Mouse (Mus musculus): ENCODE measurements around the gene Foxp3. TPM values are rescaled to one million over a fixed set of nuclear protein-coding genes. Genes with fewer than 3 reads are reported as not detected.

Gene Foxp3
- total RNA-seq, 2 experiments from 2014 or later = 0.10 TPM; not detected in 1

- no peak overlapping the region for H3K27ac ChIP-seq
- no peak for DNase-seq (ENCODE audit: low spot score in 2 of 2)
- no peak overlapping the region for H3K4me3 ChIP-seq
- TF ChIP-seq CTCF (conservative IDR thresholded peaks at IDR 0.05) = no peak
Observed at GRCm38 (mm10) chrX:7583881-7584280, 10.4 kb downstream of the Foxp3 start.

GRCm38 (mm10) chrX:7586356-7586755 is 12.9 kb downstream of the Foxp3 start:
- TF ChIP-seq CTCF (conservative IDR thresholded peaks at IDR 0.05) = no peak
- Histone ChIP-seq H3K27ac (no peak overlapping the region), H3K4me3 (no peak overlapping the region)
- no peak for DNase-seq (ENCODE audit: low spot score in 2 of 2)

GRCm38 (mm10) chrX:7595371-7595770 is 21.9 kb downstream of the Foxp3 start:
- H3K4me3 ChIP-seq = no peak overlapping the region
- TF ChIP-seq CTCF (conservative IDR thresholded peaks at IDR 0.05) = no peak
- H3K27ac ChIP-seq = no peak overlapping the region
- no peak for DNase-seq (ENCODE audit: low spot score in 2 of 2)

GRCm38 (mm10) chrX:7604004-7604403 is 30.6 kb downstream of the Foxp3 start:
- no peak for TF ChIP-seq CTCF (conservative IDR thresholded peaks at IDR 0.05)
- no peak overlapping the region for H3K27ac ChIP-seq
- no peak for DNase-seq (ENCODE audit: low spot score in 2 of 2)
- peak overlapping the region; percentile 65; the same call in 1 of the 2 replicates for H3K4me3 ChIP-seq

- TF ChIP-seq CTCF (conservative IDR thresholded peaks at IDR 0.05) = no peak
- DNase-seq (ENCODE audit: low spot score in 2 of 2) = peak; percentile 75 to 84
- peak within 1 kb of the TSS; percentile 65 for H3K4me3 ChIP-seq
- H3K27ac ChIP-seq = peak within 1 kb of the TSS; percentile 88
Observed at GRCm38 (mm10) chrX:7604879-7605574, 31.6 kb downstream of the Foxp3 start, which contains the start of gene Ccdc22. Gene Ccdc22 (minus strand): TSS chrX:7605517.

- no peak for DNase-seq (ENCODE audit: low spot score in 2 of 2)
- no peak for TF ChIP-seq CTCF (conservative IDR thresholded peaks at IDR 0.05)
- Histone ChIP-seq H3K4me3 (peak overlapping the region; percentile 65; the same call in 1 of the 2 replicates), H3K27ac (peak overlapping the region; percentile 88; the same call in 1 of the 2 replicates)
Observed at GRCm38 (mm10) chrX:7605575-7605941, 32.1 kb downstream of the Foxp3 start.

GRCm38 (mm10) chrX:7606783-7607182 is 33.3 kb downstream of the Foxp3 start, which contains the start of gene Cacna1f:
Gene Cacna1f (plus strand): TSS chrX:7607083.
- no peak for DNase-seq (ENCODE audit: low spot score in 2 of 2)
- Histone ChIP-seq H3K27ac (no peak within 1 kb of the TSS), H3K4me3 (no peak within 1 kb of the TSS)
- no peak for TF ChIP-seq CTCF (conservative IDR thresholded peaks at IDR 0.05)

GRCm38 (mm10) chrX:7610035-7610434 is 36.6 kb downstream of the Foxp3 start:
- Histone ChIP-seq H3K4me3 (peak overlapping the region; percentile 59), H3K27ac (peak overlapping the region; percentile 75)
- peak in 1 of 2 experiments; percentile 6 for DNase-seq (ENCODE audit: low spot score in 2 of 2)
- TF ChIP-seq CTCF (conservative IDR thresholded peaks at IDR 0.05) = no peak

- peak in 1 of 2 experiments; percentile 7 for DNase-seq (ENCODE audit: low spot score in 2 of 2)
- H3K27ac ChIP-seq = peak overlapping the region; percentile 75
- peak overlapping the region; percentile 59 for H3K4me3 ChIP-seq
- TF ChIP-seq CTCF (conservative IDR thresholded peaks at IDR 0.05) = no peak
Observed at GRCm38 (mm10) chrX:7610536-7611258, 37.3 kb downstream of the Foxp3 start.

- no peak overlapping the region for H3K4me3 ChIP-seq
- H3K27ac ChIP-seq = no peak overlapping the region
- TF ChIP-seq CTCF (conservative IDR thresholded peaks at IDR 0.05) = no peak
- DNase-seq (ENCODE audit: low spot score in 2 of 2) = no peak
Observed at GRCm38 (mm10) chrX:7617889-7618551, 44.6 kb downstream of the Foxp3 start.

GRCm38 (mm10) chrX:7632560-7632959 is 59.1 kb downstream of the Foxp3 start:
- Histone ChIP-seq H3K4me3 (no peak overlapping the region), H3K27ac (no peak overlapping the region)
- no peak for DNase-seq (ENCODE audit: low spot score in 2 of 2)
- TF ChIP-seq CTCF (conservative IDR thresholded peaks at IDR 0.05) = no peak

GRCm38 (mm10) chrX:7635101-7635500 is 61.7 kb downstream of the Foxp3 start:
- peak overlapping the region; percentile 18; the same call in 1 of the 2 replicates for H3K27ac ChIP-seq
- TF ChIP-seq CTCF (conservative IDR thresholded peaks at IDR 0.05) = no peak
- H3K4me3 ChIP-seq = no peak overlapping the region
- DNase-seq (ENCODE audit: low spot score in 2 of 2) = no peak
